Mouse (Mus musculus) forebrain, embryonic 10.5 days (tissue): ENCODE results near the gene Dgka. TPM values are rescaled to one million over a fixed set of nuclear protein-coding genes. Genes with fewer than 3 reads are reported as not detected.

Source experiments
- DNase-seq: peaks from one replicate; pipeline ENCODE4 v3.0.0-alpha.2; 2017; ENCODE audit warnings: low spot score; ENCODE audit errors: extremely low spot score
- H3K27ac ChIP-seq: fragments of 300-500 bp; sonication (generic); 2 replicates; pipeline ENCODE4 v1.5.1; 2016; ENCODE audit warnings: mild to moderate bottlenecking
- H3K27me3 ChIP-seq: fragments of 300-500 bp; sonication (generic); 2 replicates; pipeline ENCODE4 v1.6.1; 2016; ENCODE audit warnings: mild to moderate bottlenecking; ENCODE audit not compliant: poor library complexity, severe bottlenecking
- H3K36me3 ChIP-seq: fragments of 300-500 bp; sonication (generic); replicated peaks from 2 replicates; pipeline ENCODE4 v1.6.1; 2016; ENCODE audit warnings: mild to moderate bottlenecking, moderate library complexity
- H3K4me1 ChIP-seq: fragments of 300-500 bp; sonication (generic); 2 replicates; pipeline ENCODE4 v1.6.1; 2016
- H3K4me3 ChIP-seq: fragments of 300-500 bp; sonication (generic); 2 replicates; pipeline ENCODE4 v1.5.1; 2016; ENCODE audit warnings: mild to moderate bottlenecking, moderate library complexity
- H3K9me3 ChIP-seq: fragments of 300-500 bp; sonication (generic); 2 replicates; pipeline ENCODE4 v1.6.1; 2016; ENCODE audit warnings: mild to moderate bottlenecking, moderate library complexity
- WGBS: fragments of 180-500 bp; shearing (Covaris S2); methylation state at CpG from one replicate; pipeline ENCODE4 v1.1.7; 2016; 5-methylcytosine and 5-hydroxymethylcytosine counted together
- polyA plus RNA-seq: library from polyadenylated mRNA; unstranded; fragments of >200 nt; fragmentation: Nextera tagmentation; extraction: Ambion mirVana; gene quantifications from 2 replicates; pipeline ENCODE4 v1.2.1, GENCODE M21; 2016

The Dgka gene
- polyA plus RNA-seq, 1 experiment from 2014 or later: 3.6 TPM

GRCm38 (mm10) chr10:128695992-128696807 lies 48.5 kb downstream of the Dgka start, which contains the start of gene Rab5b:
Rab5b (minus strand) TSS chr10:128696264.
- under 1% methylated on average over 40 of the region's 40 CpGs for WGBS

GRCm38 (mm10) chr10:128695411-128695991 lies 49.2 kb downstream of the Dgka start:
- no peaks in the 10 kb centered on the region for H3K27me3 ChIP-seq
- no peak for DNase-seq
- peak overlapping the region; percentile 97 for H3K27ac ChIP-seq
- peaks cover 25% of the 10 kb centered on the region for H3K4me1 ChIP-seq
- WGBS: 3% methylated on average over 22 of the region's 22 CpGs
- H3K4me3 ChIP-seq: peak overlapping the region; percentile 87
- H3K9me3 ChIP-seq: no peaks in the 10 kb centered on the region
- H3K36me3 ChIP-seq: peaks cover 31% of the 10 kb centered on the region

More at GRCm38 (mm10) chr10:128695992-128696807, 48.5 kb downstream of the Dgka start, which contains the start of gene Rab5b:
- Histone ChIP-seq H3K27ac (peak within 1 kb of the TSS; percentile 97), H3K4me3 (peak within 1 kb of the TSS; percentile 87), H3K9me3 (no peaks in the 10 kb centered on the region), H3K27me3 (no peaks in the 10 kb centered on the region), H3K36me3 (peaks cover 38% of the 10 kb centered on the region), H3K4me1 (peaks cover 25% of the 10 kb centered on the region)
- DNase-seq: peak; percentile 99

GRCm38 (mm10) chr10:128674469-128675008 lies 70.1 kb downstream of the Dgka start:
- peak overlapping the region; percentile 87 for H3K4me3 ChIP-seq
- H3K27ac ChIP-seq: peak overlapping the region; percentile 79; the same call in 1 of the 2 replicates
- peaks cover 36% of the 10 kb centered on the region for H3K27me3 ChIP-seq
- no peak for DNase-seq
- peaks cover 16% of the 10 kb centered on the region for H3K36me3 ChIP-seq
- H3K9me3 ChIP-seq: no peaks in the 10 kb centered on the region
- 4% methylated on average over 9 of the region's 9 CpGs for WGBS
- H3K4me1 ChIP-seq: peaks cover 20% of the 10 kb centered on the region

- peaks cover 26% of the 10 kb centered on the region for H3K4me1 ChIP-seq
- H3K27ac ChIP-seq: peak within 1 kb of the TSS; percentile 79
- WGBS: under 1% methylated on average over 60 of the region's 60 CpGs
Observed at GRCm38 (mm10) chr10:128673763-128674468, 70.7 kb downstream of the Dgka start, which contains the start of gene Suox. Suox (minus strand) TSS chr10:128674073.

GRCm38 (mm10) chr10:128671148-128671547 lies 73.5 kb downstream of the Dgka start:
- Histone ChIP-seq H3K36me3 (peaks cover 10% of the 10 kb centered on the region; the same call in 1 of the 2 replicates), H3K27ac (no peak overlapping the region), H3K27me3 (peaks cover 36% of the 10 kb centered on the region), H3K9me3 (no peaks in the 10 kb centered on the region), H3K4me3 (no peak overlapping the region), H3K4me1 (peaks cover 35% of the 10 kb centered on the region)
- no peak for DNase-seq
- WGBS: 92% methylated on average over 9 of the region's 9 CpGs

More at GRCm38 (mm10) chr10:128673763-128674468, 70.7 kb downstream of the Dgka start, which contains the start of gene Suox:
- H3K9me3 ChIP-seq: no peaks in the 10 kb centered on the region
- DNase-seq: peak; percentile 91
- H3K36me3 ChIP-seq: peaks cover 10% of the 10 kb centered on the region; the same call in 1 of the 2 replicates
- peaks cover 36% of the 10 kb centered on the region for H3K27me3 ChIP-seq
- H3K4me3 ChIP-seq: peak within 1 kb of the TSS; percentile 87

Other genes starting within 250 kb of the Dgka start
- gene Myl6b, start 246.2 kb downstream of the Dgka start, polyA plus RNA-seq: 1.9 and 2.0 TPM in 2 replicates
- gene Esyt1, start 219.0 kb downstream of the Dgka start, polyA plus RNA-seq: 8.6 and 10.3 TPM in 2 replicates
- 11.8 and 14.0 TPM in 2 replicates for gene Zc3h10, start 197.1 kb downstream of the Dgka start, polyA plus RNA-seq
- gene Rpl41, start 195.6 kb downstream of the Dgka start, polyA plus RNA-seq: 3,608 and 3,665 TPM in 2 replicates
- 298 and 302 TPM in 2 replicates for gene Pa2g4, start 178.9 kb downstream of the Dgka start, polyA plus RNA-seq
- 3.0 and 3.1 TPM in 2 replicates for gene Erbb3, start 155.2 kb downstream of the Dgka start, polyA plus RNA-seq
- gene Rps26, start 118.1 kb downstream of the Dgka start, polyA plus RNA-seq: 574 and 577 TPM in 2 replicates
- gene Ikzf4, start 98.9 kb downstream of the Dgka start, polyA plus RNA-seq: 3.2 and 3.9 TPM in 2 replicates
- gene Suox, start 70.8 kb downstream of the Dgka start, polyA plus RNA-seq: 10.8 and 10.9 TPM in 2 replicates
- 63.4 and 68.8 TPM in 2 replicates for gene Rab5b, start 48.6 kb downstream of the Dgka start, polyA plus RNA-seq
- gene Pmel, start 40.7 kb downstream of the Dgka start, polyA plus RNA-seq: 7.2 and 24.4 TPM in 2 replicates
- 119 and 120 TPM in 2 replicates for gene Cdk2, start 39.8 kb downstream of the Dgka start, polyA plus RNA-seq
- 57.1 and 63.8 TPM in 2 replicates for gene Pym1, start 3.0 kb upstream of the Dgka start, polyA plus RNA-seq
- gene Mmp19, start 46.1 kb upstream of the Dgka start, polyA plus RNA-seq: 0.24 and 0.44 TPM in 2 replicates
- gene Dnajc14, start 59.2 kb upstream of the Dgka start, polyA plus RNA-seq: 49.4 and 49.9 TPM in 2 replicates
- gene Tmem198b, start 59.5 kb upstream of the Dgka start, polyA plus RNA-seq: 19.0 and 19.2 TPM in 2 replicates
- gene Sarnp, start 72.5 kb upstream of the Dgka start, polyA plus RNA-seq: 247 and 263 TPM in 2 replicates
- 88.0 and 92.9 TPM in 2 replicates for gene Ormdl2, start 76.8 kb upstream of the Dgka start, polyA plus RNA-seq
- gene Gdf11, start 146.9 kb upstream of the Dgka start, polyA plus RNA-seq: 9.7 and 10.7 TPM in 2 replicates
- 179 and 184 TPM in 2 replicates for gene Cd63, start 156.1 kb upstream of the Dgka start, polyA plus RNA-seq
- gene Rdh5, start 178.0 kb upstream of the Dgka start, polyA plus RNA-seq: 11.0 and 12.8 TPM in 2 replicates
- gene Bloc1s1, start 179.2 kb upstream of the Dgka start, polyA plus RNA-seq: 166 and 178 TPM in 2 replicates
- gene Itga7, start 189.0 kb upstream of the Dgka start, polyA plus RNA-seq: 0.15 and 0.36 TPM in 2 replicates
- not detected in 2 replicates for gene Mettl7b, start 216.1 kb upstream of the Dgka start, polyA plus RNA-seq
- not detected in 2 replicates for gene Olfr9, start 244.6 kb upstream of the Dgka start, polyA plus RNA-seq